Mouse (Mus musculus): ENCODE data around the gene Crb2. TPM values are rescaled to one million over a fixed set of nuclear protein-coding genes. Genes with fewer than 3 reads are reported as not detected.

Crb2 gene
- total RNA-seq, 2 experiments from 2014 or later = not detected

DNA sequence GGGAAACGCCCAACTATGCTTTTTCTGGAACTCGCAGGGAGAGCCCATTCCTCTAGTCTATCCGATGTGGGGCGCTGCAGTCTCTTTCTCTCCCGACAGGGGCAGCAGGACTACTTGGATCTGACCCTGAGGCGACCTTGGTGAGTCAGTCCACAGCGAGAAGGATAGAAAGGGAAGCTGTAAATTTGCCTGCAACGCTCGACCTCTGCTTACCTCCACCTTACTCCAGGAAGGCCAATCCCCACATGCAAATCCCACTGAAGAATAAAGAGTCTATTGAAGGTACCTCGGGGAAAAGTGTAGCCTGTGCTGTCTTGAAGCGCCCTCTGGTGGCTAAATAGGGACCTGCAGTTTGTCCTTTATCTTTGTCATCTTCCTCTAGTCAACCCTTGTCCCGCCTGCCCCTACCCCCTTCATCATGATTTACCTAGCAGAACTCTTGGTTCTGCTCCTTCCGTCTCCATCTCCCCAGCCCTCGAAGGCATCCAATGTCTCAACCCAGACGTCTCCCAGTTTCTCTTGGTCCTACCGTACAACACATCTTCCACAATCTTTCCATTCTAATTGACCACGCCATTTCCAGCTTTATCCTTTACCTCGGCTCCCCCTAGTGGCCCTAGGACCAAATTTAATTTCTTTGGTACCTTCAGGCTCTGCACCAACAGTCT, 4.3 kb upstream of the Crb2 start:
- peak overlapping the region; percentile 57 for H3K27ac ChIP-seq
- peak; percentile 84 for DNase-seq
- TF ChIP-seq CTCF (IDR thresholded peaks at IDR 0.05) = peak; percentile 74
- intact Hi-C loops (cut with DNase I) = loop anchor here (1.0 to 10.0 kb wide), 6 partner anchors 70 to 397 kb away; no protein-coding TSS in a partner anchor
- peak overlapping the region; percentile 61 for H3K4me3 ChIP-seq

DNA sequence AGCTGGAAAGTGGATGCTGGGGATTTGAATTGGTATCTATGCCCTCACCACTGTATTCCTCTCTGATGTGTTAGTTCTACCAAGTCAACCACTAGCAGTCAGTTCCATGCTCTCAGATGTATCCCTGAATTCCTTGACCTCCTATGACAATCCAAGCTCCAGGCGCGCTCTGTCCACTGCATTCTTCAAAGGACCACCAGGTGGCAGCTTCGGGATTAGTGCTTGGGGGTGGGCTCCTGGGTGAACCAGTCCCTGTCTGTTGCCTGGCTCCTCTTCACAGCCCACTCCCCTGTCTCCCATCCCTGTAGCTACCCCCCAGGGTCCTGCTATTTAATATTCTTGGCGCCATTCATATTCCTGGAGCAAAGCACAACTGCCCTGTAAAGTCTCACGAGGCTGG, 1.5 kb upstream of the Crb2 start:
- no peak overlapping the region for H3K27ac ChIP-seq
- DNase-seq = no peak
- H3K4me3 ChIP-seq = no peak overlapping the region
- intact Hi-C loops (cut with DNase I) = loop anchor here (5.0 to 10.0 kb wide), 4 partner anchors 217 to 400 kb away; no protein-coding TSS in a partner anchor
- TF ChIP-seq CTCF (IDR thresholded peaks at IDR 0.05) = peak; percentile 60

DNA sequence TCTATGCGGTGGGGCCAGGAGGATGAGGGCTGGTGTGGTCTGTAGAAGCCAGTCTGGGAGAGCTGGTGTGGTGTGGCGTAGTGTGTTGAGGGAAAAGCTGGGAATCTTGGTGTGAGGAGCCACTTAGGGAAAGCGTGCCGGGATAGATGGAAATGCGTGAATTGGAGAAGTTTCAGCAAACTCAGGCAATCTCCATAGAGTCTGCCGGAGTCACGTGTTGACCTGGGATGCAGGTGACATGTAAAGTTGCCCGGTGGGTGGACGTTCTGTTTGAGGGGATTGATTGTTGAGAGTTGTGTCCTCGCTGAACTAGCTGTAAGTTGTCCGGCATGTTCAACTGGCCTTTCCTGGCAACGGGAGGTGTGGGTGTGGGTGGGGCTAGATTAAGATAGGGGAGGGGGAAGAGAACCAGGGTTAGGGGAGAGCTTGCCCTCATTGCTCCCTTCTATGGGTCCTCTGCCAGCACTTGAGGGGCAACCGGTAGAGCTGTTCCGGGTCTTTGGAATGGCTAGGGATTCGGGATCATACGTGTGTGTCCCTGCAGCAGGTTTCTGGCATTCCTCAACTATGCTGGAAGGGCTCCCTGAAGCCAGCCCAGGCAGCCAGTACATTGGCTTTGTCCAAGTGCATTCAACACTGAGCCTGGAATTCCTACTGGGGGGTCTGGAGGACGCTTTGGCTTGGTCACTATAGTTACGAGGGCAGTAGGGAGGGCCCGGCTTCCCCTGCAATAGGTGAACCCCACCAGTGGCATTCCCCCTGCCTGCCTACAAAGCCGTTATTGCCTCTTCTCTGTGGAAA, 762 bp downstream of the Crb2 start:
- H3K4me3 ChIP-seq = no peak overlapping the region; the same call in 1 of the 2 replicates
- no peak for TF ChIP-seq CTCF (IDR thresholded peaks at IDR 0.05)
- intact Hi-C loops (cut with DNase I) = loop anchor here (10.0 kb wide), 1 partner anchor 402 kb away; no protein-coding TSS in a partner anchor
- DNase-seq = no peak
- H3K27ac ChIP-seq = no peak overlapping the region

DNA sequence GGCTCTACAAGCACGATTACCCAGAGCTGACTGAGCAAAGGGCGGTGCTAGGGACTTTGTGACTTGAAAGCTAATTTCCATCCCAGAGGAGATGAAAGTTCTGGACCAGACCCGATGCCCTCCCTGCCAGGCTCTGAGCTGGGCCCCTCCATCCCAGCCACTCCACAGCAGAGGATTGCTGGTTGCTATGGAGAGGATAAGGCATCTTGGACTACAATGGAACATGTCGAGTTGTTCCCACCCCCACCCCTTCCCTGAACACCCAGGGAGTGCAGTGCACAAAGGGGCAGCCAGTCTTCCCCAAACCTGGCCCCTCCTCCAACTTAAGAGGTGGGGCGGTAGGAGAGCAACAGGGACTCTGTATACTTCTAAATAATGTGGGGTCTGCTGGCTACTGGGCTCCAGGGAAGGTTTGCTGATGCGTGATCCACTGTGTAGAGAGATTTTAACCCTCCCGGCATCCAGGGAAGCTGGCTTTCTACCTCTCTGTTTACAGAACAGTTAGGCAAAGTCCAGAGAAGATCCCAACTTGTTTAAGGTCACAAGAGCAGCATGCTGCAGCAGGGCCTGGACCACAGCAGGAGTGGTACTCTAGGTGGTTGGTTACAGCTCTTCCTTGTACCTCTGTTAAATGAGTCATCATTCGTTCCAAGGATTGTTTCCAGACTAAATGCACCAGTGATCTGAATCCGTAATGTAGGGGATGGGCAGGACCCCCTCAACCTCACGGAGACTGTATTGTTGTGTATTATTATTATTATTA, 2.1 kb downstream of the Crb2 start:
- TF ChIP-seq CTCF (IDR thresholded peaks at IDR 0.05) = no peak
- no peak overlapping the region for H3K4me3 ChIP-seq
- H3K27ac ChIP-seq = no peak overlapping the region
- no peak for DNase-seq
- intact Hi-C loops (cut with DNase I) = loop anchor here (10.0 kb wide), 1 partner anchor 403 kb away; no protein-coding TSS in a partner anchor

DNA sequence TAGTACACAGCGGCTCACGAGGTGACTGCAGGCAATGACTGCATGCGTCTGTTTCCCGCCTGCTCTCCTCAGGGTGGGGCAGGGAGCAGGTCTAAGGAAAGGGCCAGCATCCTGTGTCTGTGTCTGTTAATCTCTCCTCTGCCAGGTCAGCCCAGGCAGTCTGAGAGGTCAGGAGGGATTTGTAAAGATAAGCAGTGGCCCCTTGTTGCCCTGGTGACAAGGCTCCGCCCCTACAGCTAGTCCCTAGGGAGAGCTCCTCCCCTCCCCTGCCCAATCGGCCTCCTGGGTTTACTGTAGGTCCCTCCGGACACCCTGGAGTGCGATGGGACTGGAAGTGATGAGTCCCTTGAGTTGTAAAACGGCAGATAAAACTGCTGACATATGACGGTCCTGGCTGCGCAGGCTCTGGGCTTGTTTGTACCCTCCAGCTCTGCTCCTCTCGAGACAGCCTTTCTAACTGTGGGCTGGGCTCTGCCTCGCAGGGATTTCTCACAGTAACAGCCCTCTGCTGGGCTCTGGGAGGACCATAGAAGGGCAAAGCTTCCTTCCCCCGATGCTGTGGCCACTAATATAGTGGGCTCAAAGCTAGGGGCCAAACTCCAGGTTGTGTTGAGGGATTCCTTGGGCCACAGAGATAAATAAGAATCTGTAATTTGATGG, 4.4 kb downstream of the Crb2 start:
- no peak for DNase-seq
- Histone ChIP-seq H3K27ac (no peak overlapping the region; the same call in 1 of the 2 replicates), H3K4me3 (peak overlapping the region; percentile 55)
- no peak for TF ChIP-seq CTCF (IDR thresholded peaks at IDR 0.05)
- intact Hi-C loops (cut with DNase I) = no loop called here

DNA sequence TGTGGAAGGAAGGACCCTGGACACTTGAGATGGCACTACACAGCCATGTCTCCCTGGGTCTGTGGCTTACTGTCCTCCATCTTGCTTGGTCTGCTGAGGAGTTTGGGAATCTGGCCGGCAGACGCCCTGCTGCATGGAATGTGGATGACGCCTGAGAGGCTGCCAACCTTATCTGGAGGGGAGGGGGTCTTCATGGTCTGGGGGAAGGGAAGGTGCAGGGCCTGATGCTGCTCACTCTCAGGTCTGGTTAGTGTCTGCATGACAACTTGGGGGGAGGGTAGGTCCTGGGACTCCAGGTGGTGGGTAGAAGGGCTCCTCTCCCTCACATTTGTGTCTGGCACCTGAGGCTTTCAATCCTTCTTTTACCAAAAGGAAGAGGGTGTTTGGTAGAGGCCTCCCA, 5.4 kb downstream of the Crb2 start:
- no peak for DNase-seq
- intact Hi-C loops (cut with DNase I) = no loop called here
- Histone ChIP-seq H3K27ac (no peak overlapping the region), H3K4me3 (no peak overlapping the region)
- no peak for TF ChIP-seq CTCF (IDR thresholded peaks at IDR 0.05)

DNA sequence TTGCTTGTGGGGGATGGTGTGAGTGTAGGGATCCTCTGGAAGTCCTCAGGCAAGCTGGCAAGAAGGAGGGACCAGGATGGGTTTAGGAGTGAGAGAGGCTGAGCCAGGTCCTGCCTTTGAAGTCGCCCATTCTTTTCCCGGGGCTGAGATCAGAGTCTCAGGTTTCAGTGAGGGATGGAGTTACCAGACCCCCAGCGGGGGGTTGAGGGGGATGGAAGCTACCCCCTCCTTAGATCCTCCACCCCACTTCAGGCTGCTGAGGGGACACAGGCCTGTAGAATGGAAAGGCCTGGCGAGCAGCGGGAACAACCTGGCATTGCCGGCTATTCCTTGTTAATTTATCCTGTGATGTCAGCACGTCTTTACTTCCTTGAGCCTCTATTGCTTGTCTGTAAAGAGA, 6.0 kb downstream of the Crb2 start:
- no peak overlapping the region for H3K27ac ChIP-seq

DNA sequence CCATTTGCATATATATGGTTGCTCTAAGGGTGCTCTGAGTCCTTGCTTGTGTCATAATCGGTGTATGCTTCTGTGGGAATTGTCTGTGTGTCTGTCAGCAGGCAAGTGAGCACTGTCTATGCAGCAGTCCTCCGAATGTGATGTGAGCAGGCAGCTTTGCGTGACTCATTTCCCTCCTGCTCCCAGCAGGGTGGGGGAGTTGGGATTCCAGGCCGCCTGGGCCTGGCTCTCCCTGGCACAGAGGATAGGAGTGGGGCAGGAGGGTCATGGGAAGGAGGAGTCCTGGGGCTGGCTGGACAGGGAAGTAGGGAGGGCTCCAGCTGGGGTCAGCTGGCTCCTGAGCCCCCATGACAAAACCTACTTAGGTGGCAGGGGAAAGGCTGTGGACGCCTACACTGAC, 8.4 kb downstream of the Crb2 start:
- H3K27ac ChIP-seq = no peak overlapping the region
- H3K4me3 ChIP-seq = no peak overlapping the region
- no peak for DNase-seq
- intact Hi-C loops (cut with DNase I) = no loop called here
- no peak for TF ChIP-seq CTCF (IDR thresholded peaks at IDR 0.05)

More for the DNA sequence above, 6.0 kb downstream of the Crb2 start:
- no peak for TF ChIP-seq CTCF (IDR thresholded peaks at IDR 0.05)
- DNase-seq = no peak
- H3K4me3 ChIP-seq = no peak overlapping the region
- intact Hi-C loops (cut with DNase I) = no loop called here

DNA sequence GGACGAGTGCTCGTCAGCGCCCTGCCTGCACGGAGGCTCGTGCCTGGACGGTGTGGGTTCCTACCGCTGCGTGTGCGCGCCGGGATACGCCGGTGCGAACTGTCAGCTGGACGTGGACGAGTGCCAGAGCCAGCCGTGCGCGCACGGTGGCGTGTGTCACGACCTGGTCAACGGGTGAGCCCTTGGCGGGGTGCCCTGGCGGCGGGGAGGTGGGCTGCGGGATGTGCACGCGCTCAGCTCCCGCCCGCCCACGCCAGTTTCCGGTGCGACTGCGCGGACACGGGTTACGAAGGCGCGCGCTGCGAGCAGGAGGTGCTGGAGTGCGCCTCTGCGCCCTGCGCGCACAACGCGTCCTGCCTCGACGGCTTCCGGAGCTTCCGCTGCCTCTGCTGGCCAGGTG, 10.4 kb downstream of the Crb2 start:
- intact Hi-C loops (cut with DNase I) = no loop called here
- DNase-seq = no peak
- Histone ChIP-seq H3K4me3 (peak overlapping the region; percentile 61), H3K27ac (no peak overlapping the region)
- no peak for TF ChIP-seq CTCF (IDR thresholded peaks at IDR 0.05)

DNA sequence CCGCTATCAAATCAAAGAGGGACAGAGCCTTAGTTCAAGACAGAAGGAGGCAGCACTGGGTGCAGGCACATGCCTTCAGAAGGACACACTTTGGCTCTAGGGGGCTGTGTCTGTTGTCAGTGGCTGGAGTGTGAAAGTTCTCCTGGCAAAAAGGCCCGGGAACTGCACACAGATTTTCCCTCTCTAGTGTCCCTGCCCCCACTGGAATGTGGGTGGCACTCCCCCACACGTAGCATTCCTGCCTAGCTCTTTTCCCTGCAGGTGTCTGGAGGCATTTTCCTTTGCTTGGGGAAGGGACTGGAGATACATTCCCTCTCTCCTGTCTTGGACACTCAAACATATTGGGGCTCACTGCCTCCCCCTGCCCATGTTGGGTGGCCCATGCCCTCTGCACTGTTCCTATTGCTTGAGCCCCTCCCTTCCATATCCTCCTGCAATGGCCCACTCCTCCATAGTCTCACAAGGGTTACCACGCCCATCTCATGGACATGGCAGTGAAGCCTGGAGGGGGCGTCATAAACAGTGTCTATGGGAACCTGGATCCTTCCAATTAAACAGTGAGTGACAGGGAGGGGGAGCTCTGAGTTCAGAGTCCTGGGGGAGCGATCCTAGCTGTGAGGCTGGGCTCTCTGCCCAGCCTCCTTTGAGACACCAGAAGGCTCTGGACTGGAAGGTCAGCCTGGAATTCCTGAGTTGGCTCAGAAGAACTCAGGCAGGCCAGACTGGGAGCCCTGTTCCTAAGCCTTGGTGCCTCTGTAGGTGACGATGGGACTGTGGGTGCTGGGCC, 12.3 kb downstream of the Crb2 start:
- H3K27ac ChIP-seq = no peak overlapping the region
- TF ChIP-seq CTCF (IDR thresholded peaks at IDR 0.05) = no peak
- DNase-seq = no peak

DNA sequence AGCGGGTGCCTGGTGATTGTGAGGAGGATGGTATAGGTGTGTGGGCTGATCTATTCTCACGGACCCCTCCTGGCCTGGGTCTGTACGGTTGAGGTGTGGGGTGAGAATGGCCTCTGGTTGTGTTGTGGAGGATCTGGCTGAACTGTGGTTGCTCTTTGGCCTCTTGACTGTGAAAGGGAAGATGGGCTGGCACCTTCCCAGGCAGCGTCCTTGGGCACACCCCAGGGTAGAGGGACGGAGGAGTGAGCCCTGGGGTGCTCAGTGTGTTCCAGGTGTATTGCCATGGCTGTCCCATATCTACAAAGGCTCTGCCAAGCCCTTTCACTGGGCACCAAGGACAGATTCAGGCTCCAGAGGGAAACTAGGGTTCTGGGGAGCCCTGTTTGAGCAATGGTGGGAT, 13.0 kb downstream of the Crb2 start:
- H3K4me3 ChIP-seq = no peak overlapping the region
- DNase-seq = peak; percentile 61
- no peak for TF ChIP-seq CTCF (IDR thresholded peaks at IDR 0.05)
- intact Hi-C loops (cut with DNase I) = no loop called here
- H3K27ac ChIP-seq = no peak overlapping the region

More for the DNA sequence above, 12.3 kb downstream of the Crb2 start:
- H3K4me3 ChIP-seq = no peak overlapping the region
- intact Hi-C loops (cut with DNase I) = no loop called here
